Mouse (Mus musculus): ENCODE results near the gene Olfr710.
"Not testable (repeated sequence)": the region's sequence is repeated elsewhere in the genome, so short reads cannot be mapped to it uniquely, and the experiment has no call there.

Gene Olfr710

DNA sequence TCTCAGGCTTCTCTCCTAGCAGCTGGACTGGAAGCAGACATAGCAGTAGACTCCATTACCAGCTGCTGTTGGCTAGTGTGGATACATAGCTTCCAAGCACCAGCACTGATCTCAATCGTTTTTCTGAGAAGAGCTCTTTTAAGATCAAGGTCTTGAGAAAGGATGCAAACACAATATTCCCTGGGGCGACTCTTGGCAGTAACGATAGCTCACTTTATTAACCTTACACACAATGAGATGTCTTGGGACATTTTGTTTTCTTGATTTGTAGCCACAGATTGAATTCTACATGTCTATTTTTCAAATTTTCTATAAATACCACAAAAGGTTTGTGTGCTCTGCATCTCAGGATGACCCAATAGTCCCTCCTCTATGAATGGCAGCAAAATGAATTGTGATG lies at the start of gene Olfr710:
Gene Olfr710 (minus strand): TSS at position 101 of the 400 bp plus-strand sequence.
- no peak for DNase-seq (ENCODE audit: low read depth, low spot score)

GRCm38 (mm10) chr7:106985236-106985635 lies 37.1 kb upstream of the Olfr710 start:
- no peak for DNase-seq (ENCODE audit: low read depth, low spot score)

DNA sequence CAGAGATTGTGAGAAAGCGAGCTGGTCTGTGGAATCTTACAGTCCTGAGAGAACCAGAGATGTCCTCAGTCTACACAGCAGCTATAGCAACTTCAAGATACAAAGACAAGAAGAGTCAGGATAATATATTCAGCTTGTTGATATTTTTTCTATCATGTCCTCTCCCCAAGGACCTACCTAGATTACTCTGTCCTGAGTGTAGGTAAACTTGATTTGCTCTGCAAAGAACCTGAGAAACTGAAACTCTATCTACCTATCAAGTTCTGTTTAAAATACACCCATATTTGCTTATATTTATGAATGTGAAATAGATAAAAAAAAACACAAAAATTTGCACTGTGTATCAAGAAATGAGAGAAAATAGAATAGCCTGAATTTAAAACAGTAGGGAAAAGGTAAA lies 27.2 kb upstream of the Olfr710 start, which contains the start of gene Olfr711:
Gene Olfr711 (minus strand): TSS at position 101 of the 400 bp plus-strand sequence.
- DNase-seq (ENCODE audit: low read depth, low spot score), result no peak

DNA sequence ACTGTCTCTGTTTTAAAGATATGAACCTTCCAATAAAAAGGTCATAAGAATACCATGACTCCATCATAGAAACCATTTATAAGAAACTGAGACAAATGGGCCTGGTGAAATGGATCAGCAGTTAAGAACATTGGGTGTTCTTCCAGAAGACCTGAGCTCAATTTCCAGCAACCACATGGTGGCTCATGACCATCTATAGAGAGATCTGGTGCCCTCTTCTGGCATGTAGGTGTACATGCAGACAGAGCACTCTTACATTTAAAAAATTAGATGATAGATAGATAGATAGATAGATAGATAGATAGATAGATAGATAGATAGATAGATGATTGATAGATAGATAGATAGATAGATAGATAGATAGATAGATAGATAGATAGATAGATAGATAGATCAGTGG lies 19.4 kb upstream of the Olfr710 start:
- DNase-seq (ENCODE audit: low read depth, low spot score), result not testable (repeated sequence)

DNA sequence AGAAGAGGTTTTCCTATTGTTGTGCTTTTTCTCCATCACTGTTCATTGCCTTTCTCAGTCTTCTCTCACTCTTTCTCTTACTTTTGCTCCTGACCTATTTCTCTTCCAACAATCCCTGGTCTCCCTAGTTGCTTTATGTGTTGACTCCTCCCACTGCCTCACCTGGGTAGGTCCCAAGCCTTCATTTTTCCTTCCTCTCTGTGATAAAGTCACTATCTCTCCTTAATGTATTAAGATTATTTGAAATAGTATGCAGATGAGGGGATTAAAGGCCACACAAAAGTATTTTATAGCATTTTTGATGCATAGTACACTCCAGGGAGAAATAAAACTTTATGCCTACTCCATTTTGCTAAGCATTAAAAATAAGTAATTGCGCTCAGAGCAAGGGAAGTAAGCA lies 15.7 kb upstream of the Olfr710 start, which contains the start of gene Olfr6:
Gene Olfr6 (minus strand): TSS at position 101 of the 400 bp plus-strand sequence.
- DNase-seq (ENCODE audit: low read depth, low spot score), result no peak

- no peak for DNase-seq (ENCODE audit: low read depth, low spot score)
Observed at GRCm38 (mm10) chr7:106932119-106932518, 16.0 kb downstream of the Olfr710 start, which contains the start of gene Olfr709-ps1. Gene Olfr709-ps1 (minus strand): TSS chr7:106932219.

- DNase-seq (ENCODE audit: low read depth, low spot score), result not testable (repeated sequence)
Observed at GRCm38 (mm10) chr7:106920961-106921360, 27.2 kb downstream of the Olfr710 start.

DNA sequence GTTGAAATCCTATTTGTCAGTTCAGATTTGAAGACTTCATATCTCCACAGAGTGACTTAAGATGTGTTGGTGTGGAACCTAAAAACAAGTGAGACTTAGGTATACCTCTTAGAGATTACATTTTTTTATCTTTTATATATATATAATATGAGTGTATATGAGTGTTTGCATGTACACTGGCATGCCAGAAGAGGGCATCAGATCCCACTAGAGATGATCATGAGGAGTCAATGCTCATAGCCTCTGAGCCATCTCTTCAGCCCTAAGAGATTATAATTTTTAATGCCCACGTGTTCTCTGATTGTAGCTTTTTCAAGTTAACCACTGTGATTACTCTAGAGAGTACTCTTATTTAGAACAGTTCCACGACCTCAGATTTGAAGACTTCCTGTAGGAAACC lies 40.4 kb downstream of the Olfr710 start, which contains the start of gene Olfr1532-ps1:
Gene Olfr1532-ps1 (plus strand): TSS at position 326 of the 400 bp plus-strand sequence.
- no peak for DNase-seq (ENCODE audit: low read depth, low spot score)

DNA sequence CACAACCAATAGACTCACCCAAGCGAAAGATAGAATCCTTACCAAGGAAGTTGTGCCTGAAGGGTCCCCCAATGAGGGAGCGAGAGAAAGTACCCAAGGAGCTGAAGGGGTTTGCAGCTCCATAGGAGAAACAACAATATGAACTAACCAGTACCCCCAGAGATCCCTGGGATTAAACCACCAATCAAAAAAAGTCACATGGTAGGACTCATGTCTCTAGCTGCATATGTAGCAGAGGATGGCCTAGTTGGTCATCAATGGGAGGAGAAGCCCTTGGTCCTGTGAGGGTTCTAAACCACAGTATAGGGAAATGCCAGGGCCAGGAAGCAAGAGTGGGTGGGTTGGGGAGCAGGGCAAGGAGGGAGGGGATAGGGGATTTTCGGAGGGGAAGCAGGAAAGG lies 47.0 kb downstream of the Olfr710 start, which contains the start of gene Olfr707:
Gene Olfr707 (minus strand): TSS at position 101 of the 400 bp plus-strand sequence.
- not testable (repeated sequence) for DNase-seq (ENCODE audit: low read depth, low spot score)

Data from telencephalon, adult 2 months (tissue).